Mouse (Mus musculus): ENCODE results near the gene Ldlrad3. TPM values are rescaled to one million over a fixed set of nuclear protein-coding genes. Genes with fewer than 3 reads are reported as not detected.

Gene Ldlrad3
- polyA plus RNA-seq, 1 experiment from 2014 or later, result 31.2 TPM

- H3K27me3 ChIP-seq (replicated peaks), result no peaks in the 10 kb centered on the region
- no peaks in the 10 kb centered on the region for H3K36me3 ChIP-seq (replicated peaks)
- no peaks in the 10 kb centered on the region for H3K9me3 ChIP-seq
- no peak for ATAC-seq (replicated peaks)
- WGBS, result 87% methylated on average over 4 of the region's 4 CpGs
- H3K4me2 ChIP-seq, result no peak overlapping the region
- no peak overlapping the region for H3K27ac ChIP-seq
- peaks cover 18% of the 10 kb centered on the region for H3K4me1 ChIP-seq
- no peak overlapping the region for H3K4me3 ChIP-seq
- no peak overlapping the region for H3K9ac ChIP-seq
Measured at GRCm38 (mm10) chr2:102153516-102153915, 32.7 kb downstream of the Ldlrad3 start.

GRCm38 (mm10) chr2:102152851-102153250 lies 33.3 kb downstream of the Ldlrad3 start:
- WGBS, result 92% methylated on average over 5 of the region's 5 CpGs
- Histone ChIP-seq H3K36me3 (replicated peaks) (no peaks in the 10 kb centered on the region), H3K4me2 (no peak overlapping the region), H3K4me3 (no peak overlapping the region), H3K9ac (no peak overlapping the region), H3K27ac (no peak overlapping the region), H3K27me3 (replicated peaks) (no peaks in the 10 kb centered on the region), H3K9me3 (no peaks in the 10 kb centered on the region), H3K4me1 (peaks cover 23% of the 10 kb centered on the region)
- no peak for ATAC-seq (replicated peaks)

DNA sequence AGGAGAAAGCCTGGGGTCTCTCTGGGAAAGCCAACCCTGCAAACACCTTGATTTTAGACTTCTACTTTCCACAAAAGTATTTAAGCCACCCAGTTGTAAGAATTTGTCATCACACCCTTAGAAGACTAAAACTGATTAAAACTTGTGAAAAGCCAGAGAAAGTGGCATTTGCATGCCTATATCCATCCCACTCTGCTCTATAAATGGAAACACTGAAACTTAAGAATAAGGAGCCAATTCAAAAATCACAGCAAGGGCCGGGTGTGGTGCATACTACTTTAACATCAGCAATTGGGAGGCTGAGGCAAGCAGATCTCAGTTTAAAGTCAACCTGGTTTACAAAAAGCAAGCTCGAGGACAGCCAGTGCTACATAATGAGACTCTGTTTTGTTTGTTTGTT lies 37.1 kb downstream of the Ldlrad3 start:
- Histone ChIP-seq H3K27me3 (replicated peaks) (no peaks in the 10 kb centered on the region), H3K9me3 (no peaks in the 10 kb centered on the region), H3K4me3 (no peak overlapping the region), H3K36me3 (replicated peaks) (no peaks in the 10 kb centered on the region), H3K9ac (no peak overlapping the region), H3K4me1 (peaks cover 9% of the 10 kb centered on the region; the same call in 1 of the 2 replicates), H3K4me2 (no peak overlapping the region), H3K27ac (no peak overlapping the region)
- 96% methylated on average over 2 of the region's 2 CpGs for WGBS
- no peak for ATAC-seq (replicated peaks)

DNA sequence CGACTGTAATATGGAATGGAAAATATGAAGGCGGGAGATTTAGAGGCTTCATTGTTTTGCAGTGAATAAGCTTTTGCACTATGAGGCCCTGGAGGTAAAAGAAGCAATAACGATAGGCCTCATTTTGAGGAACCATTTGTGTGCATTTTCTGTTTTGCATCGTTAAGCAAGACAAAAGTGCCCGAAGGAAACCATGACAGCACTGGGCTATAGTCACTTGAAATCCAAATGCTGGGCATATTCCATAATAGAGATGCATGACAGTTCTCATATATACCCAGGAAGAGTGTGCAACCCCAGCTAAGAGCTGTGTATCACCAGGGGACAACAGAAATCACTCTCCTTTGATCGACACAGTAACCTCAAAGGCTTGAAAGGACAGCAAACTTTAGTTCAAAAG lies 38.1 kb downstream of the Ldlrad3 start:
- Histone ChIP-seq H3K4me2 (no peak overlapping the region), H3K9me3 (no peaks in the 10 kb centered on the region), H3K27ac (no peak overlapping the region), H3K4me3 (no peak overlapping the region), H3K27me3 (replicated peaks) (no peaks in the 10 kb centered on the region), H3K4me1 (peaks cover 9% of the 10 kb centered on the region; the same call in 1 of the 2 replicates), H3K36me3 (replicated peaks) (no peaks in the 10 kb centered on the region), H3K9ac (no peak overlapping the region)
- 72% methylated on average over 6 of the region's 6 CpGs for WGBS
- ATAC-seq (replicated peaks), result no peak

- no peak for ATAC-seq (replicated peaks)
- 0 out of 2 replicates have a peak overlapping the region, but pooled peaks have one; percentile 39 for H3K27ac ChIP-seq
- H3K9me3 ChIP-seq, result no peaks in the 10 kb centered on the region
- H3K4me2 ChIP-seq, result no peak overlapping the region
- 32% methylated on average over 3 of the region's 4 CpGs for WGBS
- no peak overlapping the region for H3K4me3 ChIP-seq
- no peak overlapping the region for H3K9ac ChIP-seq
- H3K4me1 ChIP-seq, result peaks cover 9% of the 10 kb centered on the region; the same call in 1 of the 2 replicates
- no peaks in the 10 kb centered on the region for H3K36me3 ChIP-seq (replicated peaks)
- no peaks in the 10 kb centered on the region for H3K27me3 ChIP-seq (replicated peaks)
Measured at GRCm38 (mm10) chr2:102147561-102147960, 38.6 kb downstream of the Ldlrad3 start.

- no peak for ATAC-seq (replicated peaks)
- H3K9me3 ChIP-seq, result no peaks in the 10 kb centered on the region
- H3K36me3 ChIP-seq (replicated peaks), result no peaks in the 10 kb centered on the region
- WGBS, result 91% methylated on average over 8 of the region's 8 CpGs
- no peak overlapping the region for H3K9ac ChIP-seq
- H3K27me3 ChIP-seq (replicated peaks), result no peaks in the 10 kb centered on the region
- no peak overlapping the region for H3K4me2 ChIP-seq
- H3K4me3 ChIP-seq, result no peak overlapping the region
- no peak overlapping the region for H3K27ac ChIP-seq
- peaks cover 9% of the 10 kb centered on the region; the same call in 1 of the 2 replicates for H3K4me1 ChIP-seq
Measured at GRCm38 (mm10) chr2:102146386-102146785, 39.8 kb downstream of the Ldlrad3 start.

GRCm38 (mm10) chr2:102145036-102145435 lies 41.1 kb downstream of the Ldlrad3 start:
- H3K27me3 ChIP-seq (replicated peaks), result no peaks in the 10 kb centered on the region
- H3K4me2 ChIP-seq, result no peak overlapping the region
- no peak overlapping the region for H3K27ac ChIP-seq
- H3K9me3 ChIP-seq, result no peaks in the 10 kb centered on the region
- 97% methylated on average over 3 of the region's 3 CpGs for WGBS
- ATAC-seq (replicated peaks), result no peak
- H3K9ac ChIP-seq, result no peak overlapping the region
- peaks cover 9% of the 10 kb centered on the region; the same call in 1 of the 2 replicates for H3K4me1 ChIP-seq
- H3K36me3 ChIP-seq (replicated peaks), result no peaks in the 10 kb centered on the region
- no peak overlapping the region for H3K4me3 ChIP-seq

- Histone ChIP-seq H3K27me3 (replicated peaks) (no peaks in the 10 kb centered on the region), H3K4me1 (peaks cover 9% of the 10 kb centered on the region; the same call in 1 of the 2 replicates), H3K9me3 (no peaks in the 10 kb centered on the region), H3K36me3 (replicated peaks) (no peaks in the 10 kb centered on the region), H3K4me3 (no peak overlapping the region), H3K9ac (no peak overlapping the region), H3K4me2 (no peak overlapping the region), H3K27ac (no peak overlapping the region)
- 98% methylated on average over 1 of the region's 1 CpGs for WGBS
- no peak for ATAC-seq (replicated peaks)
Measured at GRCm38 (mm10) chr2:102144311-102144710, 41.9 kb downstream of the Ldlrad3 start.

DNA sequence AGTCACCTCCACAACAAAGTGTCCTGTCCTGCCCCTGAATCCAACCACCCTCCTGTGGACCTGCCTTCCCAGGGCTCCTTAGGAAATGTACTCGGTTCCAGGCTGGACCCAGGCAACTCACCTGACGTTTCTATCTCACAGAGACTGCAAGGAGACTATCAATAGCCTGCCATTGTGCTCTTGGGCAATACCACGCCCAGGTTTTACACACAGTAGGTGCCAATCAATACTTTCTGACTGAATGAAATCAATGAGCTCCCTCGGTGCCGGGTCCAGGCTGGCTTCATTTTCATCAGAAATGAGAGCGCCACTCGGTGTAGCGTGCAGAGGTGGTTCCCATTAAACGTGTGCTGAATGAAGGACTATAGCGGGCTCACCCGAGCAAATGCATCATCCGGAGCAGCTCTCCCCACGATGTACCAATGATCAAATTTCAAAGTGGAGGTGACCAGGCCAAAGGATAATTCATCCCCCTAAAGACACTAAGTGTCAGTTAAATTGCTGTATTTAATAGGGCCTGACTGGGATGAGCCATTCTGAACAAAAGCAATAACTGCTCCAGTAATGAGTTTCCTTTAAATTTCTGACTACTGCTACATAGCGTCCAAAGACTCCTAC lies 43.4 kb downstream of the Ldlrad3 start:
- no peaks in the 10 kb centered on the region for H3K9me3 ChIP-seq
- no peak overlapping the region for H3K9ac ChIP-seq
- peaks cover 13% of the 10 kb centered on the region for H3K4me1 ChIP-seq
- WGBS, result 57% methylated on average over 14 of the region's 14 CpGs
- no peaks in the 10 kb centered on the region for H3K27me3 ChIP-seq (replicated peaks)
- no peak overlapping the region for H3K4me2 ChIP-seq
- no peak overlapping the region for H3K4me3 ChIP-seq
- H3K36me3 ChIP-seq (replicated peaks), result no peaks in the 10 kb centered on the region
- no peak overlapping the region for H3K27ac ChIP-seq
- ATAC-seq (replicated peaks), result peak; percentile 49

DNA sequence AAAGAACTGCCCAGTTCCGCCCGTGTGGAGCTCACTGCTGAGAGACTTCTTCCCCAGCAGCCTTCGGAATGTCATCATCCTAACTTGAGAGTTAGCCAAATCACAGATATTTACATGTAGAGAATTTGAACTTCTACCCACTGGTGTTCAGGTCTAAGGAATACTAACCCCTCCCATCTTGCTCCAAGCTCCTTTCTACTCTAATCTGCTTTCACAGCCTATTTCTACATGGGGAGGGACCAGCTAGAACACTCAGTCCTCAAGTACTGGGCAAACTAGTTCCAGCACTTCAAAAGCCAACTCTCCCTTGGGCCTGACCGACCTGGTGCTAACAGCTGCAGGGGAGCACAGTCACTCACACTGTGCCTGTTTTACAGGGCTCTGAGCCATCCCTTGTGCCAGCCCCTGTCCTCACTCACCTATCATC lies 44.0 kb downstream of the Ldlrad3 start:
- Histone ChIP-seq H3K9ac (no peak overlapping the region), H3K4me3 (no peak overlapping the region), H3K36me3 (replicated peaks) (no peaks in the 10 kb centered on the region), H3K4me1 (peaks cover 15% of the 10 kb centered on the region), H3K27me3 (replicated peaks) (no peaks in the 10 kb centered on the region), H3K4me2 (no peak overlapping the region), H3K9me3 (no peaks in the 10 kb centered on the region), H3K27ac (no peak overlapping the region)
- 67% methylated on average over 4 of the region's 4 CpGs for WGBS
- no peak; the same call in 1 of the 2 replicates for ATAC-seq (replicated peaks)

DNA sequence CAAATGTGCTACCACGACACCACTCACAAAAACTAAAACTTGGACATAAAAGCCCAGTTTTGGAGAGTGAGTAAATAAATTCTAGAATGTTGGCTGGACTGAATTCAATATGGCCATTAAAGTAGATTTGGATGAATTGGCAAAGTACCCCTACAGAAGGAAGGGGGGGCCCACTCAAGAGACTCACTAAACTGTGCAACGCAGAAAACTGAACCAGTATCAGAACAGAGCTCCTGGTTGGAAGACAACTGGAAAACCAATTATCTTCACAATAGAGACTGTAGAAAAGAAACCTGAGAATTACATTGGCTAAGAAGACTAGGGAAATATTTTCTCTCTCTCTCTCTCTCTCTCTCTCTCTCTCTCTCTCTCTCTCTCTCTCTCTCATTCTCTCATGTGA lies 45.0 kb downstream of the Ldlrad3 start:
- no peak overlapping the region for H3K27ac ChIP-seq
- ATAC-seq (replicated peaks), result no peak
- WGBS, result 82% methylated on average over 2 of the region's 2 CpGs

DNA sequence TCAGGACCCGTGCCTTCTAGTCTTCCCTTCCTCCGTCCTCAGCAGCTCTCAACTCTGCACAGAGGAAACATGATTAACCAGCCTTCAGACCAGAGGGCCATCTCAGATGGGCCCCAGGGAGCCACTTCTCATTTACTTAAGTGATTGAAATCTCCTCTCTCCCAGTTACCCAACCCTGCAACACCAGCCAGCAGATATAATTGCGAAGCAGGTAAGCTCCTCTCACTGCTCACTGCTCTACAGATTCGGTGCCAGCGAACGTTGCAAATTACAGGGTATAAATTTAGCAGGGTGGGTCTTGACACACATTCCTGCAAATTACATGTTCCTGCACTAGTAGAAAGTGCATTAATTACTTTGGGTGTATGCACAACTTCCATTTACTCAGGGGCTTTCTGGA lies 48.3 kb downstream of the Ldlrad3 start:
- Histone ChIP-seq H3K27me3 (replicated peaks) (no peaks in the 10 kb centered on the region), H3K9me3 (no peaks in the 10 kb centered on the region), H3K36me3 (replicated peaks) (no peaks in the 10 kb centered on the region), H3K4me3 (no peak overlapping the region), H3K9ac (no peak overlapping the region), H3K27ac (0 out of 2 replicates have a peak overlapping the region, but pooled peaks have one; percentile 38), H3K4me2 (no peak overlapping the region), H3K4me1 (peaks cover 37% of the 10 kb centered on the region)
- 39% methylated on average over 6 of the region's 6 CpGs for WGBS
- ATAC-seq (replicated peaks), result no peak

More for the DNA sequence above, 45.0 kb downstream of the Ldlrad3 start:
- Histone ChIP-seq H3K9ac (no peak overlapping the region), H3K4me3 (no peak overlapping the region), H3K4me1 (peaks cover 24% of the 10 kb centered on the region), H3K4me2 (no peak overlapping the region), H3K9me3 (no peaks in the 10 kb centered on the region), H3K36me3 (replicated peaks) (no peaks in the 10 kb centered on the region), H3K27me3 (replicated peaks) (no peaks in the 10 kb centered on the region)

DNA sequence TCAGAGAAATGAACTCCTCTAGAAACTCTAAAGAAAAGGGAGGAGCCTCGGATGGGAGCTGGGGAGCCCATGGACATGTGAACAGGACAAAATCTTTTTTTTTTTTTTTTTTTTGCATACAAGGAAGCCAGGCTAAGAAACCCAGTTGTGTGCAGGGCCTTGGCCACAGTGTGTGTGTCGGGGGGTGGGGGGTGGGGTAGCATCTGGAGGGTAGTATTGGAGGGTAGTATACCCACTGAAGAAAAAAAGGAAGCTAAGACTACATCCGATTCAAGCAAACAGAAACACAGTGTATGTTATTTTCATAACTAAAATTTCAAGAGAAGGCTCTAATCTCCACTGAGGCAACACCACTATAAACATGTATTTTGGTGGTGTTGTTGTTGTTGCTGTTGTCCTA lies 50.0 kb downstream of the Ldlrad3 start:
- 70% methylated on average over 3 of the region's 3 CpGs for WGBS
- H3K27me3 ChIP-seq (replicated peaks), result no peaks in the 10 kb centered on the region
- H3K4me1 ChIP-seq, result peaks cover 39% of the 10 kb centered on the region
- no peak overlapping the region for H3K4me3 ChIP-seq
- no peak overlapping the region for H3K4me2 ChIP-seq
- H3K9ac ChIP-seq, result no peak overlapping the region
- no peak overlapping the region for H3K27ac ChIP-seq
- no peaks in the 10 kb centered on the region for H3K9me3 ChIP-seq
- no peaks in the 10 kb centered on the region for H3K36me3 ChIP-seq (replicated peaks)
- no peak for ATAC-seq (replicated peaks)

Data from midbrain, embryonic 15.5 days (tissue).